Mouse (Mus musculus): ENCODE results near the gene Gm10719. TPM values are rescaled to one million over a fixed set of nuclear protein-coding genes. Genes with fewer than 3 reads are reported as not detected.
"Not testable (repeated sequence)": the region's sequence is repeated elsewhere in the genome, so short reads cannot be mapped to it uniquely, and the experiment has no call there.

Gene Gm10719
- total RNA-seq, 2 experiments from 2014 or later = 0.95 TPM; not detected in 1

DNA sequence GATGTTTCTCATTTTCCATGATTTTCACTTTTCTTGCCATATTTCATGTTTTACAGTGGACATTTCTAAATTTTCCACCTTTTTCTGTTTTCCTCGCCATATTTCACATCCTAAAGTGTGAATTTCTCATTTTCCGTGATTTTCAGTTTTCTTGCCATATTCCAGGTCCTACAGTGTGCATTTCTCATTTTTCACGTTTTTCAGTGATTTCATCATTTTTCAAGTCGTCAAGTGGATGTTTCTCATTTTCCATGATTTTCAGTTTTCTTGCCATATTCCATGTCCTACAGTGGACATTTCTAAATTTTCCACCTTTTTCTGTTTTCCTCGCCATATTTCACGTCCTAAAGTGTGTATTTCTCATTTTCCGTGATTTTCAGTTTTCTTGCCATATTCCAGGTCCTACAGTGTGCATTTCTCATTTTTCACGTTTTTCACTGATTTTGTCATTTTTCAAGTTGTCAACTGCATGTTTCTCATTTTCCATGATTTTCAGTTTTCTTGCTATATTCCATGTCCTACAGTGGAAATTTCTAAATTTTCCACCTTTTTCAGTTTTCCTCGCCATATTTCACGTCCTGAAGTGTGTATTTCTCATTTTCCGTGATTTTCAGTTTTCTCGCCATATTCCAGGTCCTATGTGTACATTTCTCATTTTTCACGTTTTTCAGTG lies 6.2 kb downstream of the Gm10719 start, which contains the start of gene Gm10718:
Gene Gm10718 (plus strand): TSS at position 236 of the 673 bp plus-strand sequence.
- not testable (repeated sequence) for H3K4me3 ChIP-seq, H3K27ac ChIP-seq
- peak; percentile 64 to 70 for DNase-seq (ENCODE audit: low spot score in 2 of 2)

DNA sequence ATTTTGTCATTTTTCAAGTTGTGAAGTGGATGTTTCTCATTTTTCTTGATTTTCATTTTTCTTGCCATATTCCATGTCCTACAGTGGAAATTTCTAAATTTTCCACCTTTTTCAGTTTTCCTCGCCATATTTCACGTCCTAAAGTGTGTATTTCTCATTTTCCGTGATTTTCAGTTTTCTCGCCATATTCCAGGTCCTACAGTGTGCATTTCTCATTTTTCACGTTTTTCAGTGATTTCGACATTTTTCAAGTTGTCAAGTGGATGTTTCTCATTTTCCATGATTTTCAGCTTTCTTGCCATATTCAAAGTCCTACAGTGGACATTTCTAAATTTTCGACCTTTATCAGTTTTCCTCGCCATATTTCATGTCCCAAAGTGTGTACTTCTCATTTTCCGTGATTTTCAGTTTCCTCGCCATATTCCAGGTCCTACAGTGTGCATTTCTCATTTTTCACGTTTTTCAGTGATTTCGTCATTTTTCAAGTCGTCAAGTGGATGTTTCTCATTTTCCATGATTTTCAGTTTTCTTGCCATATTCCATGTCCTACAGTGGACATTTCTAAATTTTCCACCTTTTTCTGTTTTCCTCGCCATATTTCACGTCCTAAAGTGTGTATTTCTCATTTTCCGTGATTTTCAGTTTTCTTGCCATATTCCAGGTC lies 6.9 kb downstream of the Gm10719 start:
- H3K27ac ChIP-seq, H3K4me3 ChIP-seq: not testable (repeated sequence)
- peak; percentile 99 to 100 for DNase-seq (ENCODE audit: low spot score in 2 of 2)

DNA sequence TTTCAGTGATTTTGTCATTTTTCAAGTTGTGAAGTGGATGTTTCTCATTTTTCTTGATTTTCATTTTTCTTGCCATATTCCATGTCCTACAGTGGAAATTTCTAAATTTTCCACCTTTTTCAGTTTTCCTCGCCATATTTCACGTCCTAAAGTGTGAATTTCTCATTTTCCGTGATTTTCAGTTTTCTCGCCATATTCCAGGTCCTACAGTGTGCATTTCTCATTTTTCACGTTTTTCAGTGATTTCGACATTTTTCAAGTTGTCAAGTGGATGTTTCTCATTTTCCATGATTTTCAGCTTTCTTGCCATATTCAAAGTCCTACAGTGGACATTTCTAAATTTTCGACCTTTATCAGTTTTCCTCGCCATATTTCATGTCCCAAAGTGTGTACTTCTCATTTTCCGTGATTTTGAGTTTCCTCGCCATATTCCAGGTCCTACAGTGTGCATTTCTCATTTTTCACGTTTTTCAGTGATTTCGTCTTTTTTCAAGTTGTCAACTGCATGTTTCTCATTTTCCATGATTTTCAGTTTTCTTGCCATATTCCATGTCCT lies 7.8 kb downstream of the Gm10719 start, which contains the start of gene Gm10717:
Gene Gm10717 (plus strand): TSS at position 506 of the 556 bp plus-strand sequence.
- peak; percentile 72 to 78 for DNase-seq (ENCODE audit: low spot score in 2 of 2)
- H3K4me3 ChIP-seq = not testable (repeated sequence)

GRCm38 (mm10) chr9:3025653-3026052 lies 8.4 kb downstream of the Gm10719 start:
- DNase-seq (ENCODE audit: low spot score in 2 of 2) = peak; percentile 77 to 85
- not testable (repeated sequence) for H3K27ac ChIP-seq, H3K4me3 ChIP-seq

More for the DNA sequence above, 7.8 kb downstream of the Gm10719 start, which contains the start of gene Gm10717:
- not testable (repeated sequence) for H3K27ac ChIP-seq

DNA sequence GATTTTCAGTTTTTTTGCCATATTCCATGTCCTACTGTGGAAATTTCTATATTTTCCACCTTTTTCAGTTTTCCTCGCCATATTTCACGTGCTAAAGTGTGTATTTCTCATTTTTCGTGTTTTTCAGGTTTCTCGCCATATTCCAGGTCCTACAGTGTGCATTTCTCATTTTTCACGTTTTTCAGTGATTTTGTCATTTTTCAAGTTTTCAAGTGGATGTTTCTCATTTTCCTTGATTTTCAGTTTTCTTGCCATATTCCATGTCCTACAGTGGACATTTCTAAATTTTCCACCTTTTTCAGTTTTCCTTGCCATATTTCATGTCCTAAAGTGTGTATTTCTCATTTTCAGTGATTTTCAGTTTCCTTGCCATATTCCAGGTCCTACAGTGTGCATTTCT lies 8.9 kb downstream of the Gm10719 start:
- DNase-seq (ENCODE audit: low spot score in 2 of 2); H3K4me3 ChIP-seq: not testable (repeated sequence)

GRCm38 (mm10) chr9:3026741-3027140 lies 9.5 kb downstream of the Gm10719 start:
- not testable (repeated sequence) for H3K4me3 ChIP-seq; H3K27ac ChIP-seq; DNase-seq (ENCODE audit: low spot score in 2 of 2)

More for the DNA sequence above, 8.9 kb downstream of the Gm10719 start:
- H3K27ac ChIP-seq = not testable (repeated sequence)

DNA sequence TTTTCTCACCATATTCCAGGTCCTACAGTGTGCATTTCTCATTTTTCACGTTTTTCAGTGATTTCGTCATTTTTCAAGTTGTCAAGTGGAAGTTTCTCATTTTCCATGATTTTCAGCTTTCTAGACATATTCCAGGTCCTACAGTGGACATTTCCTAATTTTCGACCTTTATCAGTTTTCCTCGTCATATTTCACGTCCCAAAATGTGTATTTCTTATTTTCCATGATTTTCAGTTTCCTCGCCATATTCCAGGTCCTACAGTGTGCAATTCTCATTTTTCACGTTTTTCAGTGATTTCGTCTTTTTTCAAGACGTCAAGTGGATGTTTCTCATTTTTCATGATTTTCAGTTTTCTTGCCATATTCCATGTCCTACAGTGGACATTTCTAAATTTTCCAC lies 10.0 kb downstream of the Gm10719 start:
- H3K27ac ChIP-seq; H3K4me3 ChIP-seq; DNase-seq (ENCODE audit: low spot score in 2 of 2): not testable (repeated sequence)

DNA sequence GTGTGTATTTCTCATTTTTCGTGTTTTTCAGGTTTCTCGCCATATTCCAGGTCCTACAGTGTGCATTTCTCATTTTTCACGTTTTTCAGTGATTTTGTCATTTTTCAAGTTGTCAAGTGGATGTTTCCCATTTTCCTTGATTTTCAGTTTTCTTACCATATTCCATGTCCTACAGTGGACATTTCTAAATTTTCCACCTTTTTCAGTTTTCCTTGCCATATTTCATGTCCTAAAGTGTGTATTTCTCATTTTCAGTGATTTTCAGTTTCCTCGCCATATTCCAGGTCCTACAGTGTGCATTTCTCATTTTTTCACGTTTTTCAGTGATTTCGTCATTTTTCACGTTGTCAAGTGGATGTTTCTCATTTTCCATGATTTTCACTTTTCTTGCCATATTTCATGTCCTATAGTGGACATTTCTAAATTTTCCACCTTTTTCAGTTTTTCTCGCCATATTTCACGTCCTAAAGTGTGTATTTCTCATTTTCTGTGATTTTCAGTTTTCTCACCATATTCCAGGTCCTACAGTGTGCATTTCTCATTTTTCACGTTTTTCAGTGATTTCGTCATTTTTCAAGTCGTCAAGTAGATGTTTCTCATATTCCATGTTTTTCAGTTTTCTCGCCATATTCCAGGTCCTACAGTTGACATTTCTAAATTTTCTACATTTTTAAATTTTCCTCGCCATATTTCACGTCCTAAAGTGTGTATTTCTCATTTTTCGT lies 12.2 kb downstream of the Gm10719 start:
- DNase-seq (ENCODE audit: low spot score in 2 of 2) = peak; percentile 58 to 70
- not testable (repeated sequence) for H3K27ac ChIP-seq, H3K4me3 ChIP-seq

DNA sequence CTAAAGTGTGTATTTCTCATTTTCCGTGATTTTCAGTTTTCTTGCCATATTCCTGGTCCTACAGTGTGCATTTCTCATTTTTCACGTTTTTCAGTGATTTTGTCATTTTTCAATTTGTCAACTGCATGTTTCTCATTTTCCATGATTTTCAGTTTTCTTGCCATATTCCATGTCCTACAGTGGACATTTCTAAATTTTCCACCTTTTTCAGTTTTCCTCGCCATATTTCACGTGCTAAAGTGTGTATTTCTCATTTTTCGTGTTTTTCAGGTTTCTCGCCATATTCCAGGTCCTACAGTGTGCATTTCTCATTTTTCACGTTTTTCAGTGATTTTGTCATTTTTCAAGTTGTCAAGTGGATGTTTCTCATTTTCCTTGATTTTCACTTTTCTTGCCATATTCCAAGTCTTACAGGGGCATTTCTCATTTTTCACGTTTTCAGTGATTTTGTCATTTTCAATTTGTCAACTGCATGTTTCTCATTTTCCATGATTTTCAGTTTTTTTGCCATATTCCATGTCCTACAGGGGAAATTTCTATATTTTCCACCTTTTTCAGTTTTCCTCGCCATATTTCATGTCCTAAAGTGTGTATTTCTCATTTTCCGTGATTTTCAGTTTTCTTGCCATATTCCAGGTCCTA lies 13.6 kb downstream of the Gm10719 start:
- not testable (repeated sequence) for DNase-seq (ENCODE audit: low spot score in 2 of 2); H3K4me3 ChIP-seq; H3K27ac ChIP-seq

GRCm38 (mm10) chr9:3034299-3034698 lies 17.1 kb downstream of the Gm10719 start, which contains the start of gene Gm17535:
Gm17535 (plus strand) TSS chr9:3034599.
- not testable (repeated sequence) for H3K27ac ChIP-seq; DNase-seq (ENCODE audit: low spot score in 2 of 2); H3K4me3 ChIP-seq

GRCm38 (mm10) chr9:3036577-3036976 lies 19.4 kb downstream of the Gm10719 start, which contains the start of gene Gm10715:
Gm10715 (plus strand) TSS chr9:3036877.
- H3K4me3 ChIP-seq; DNase-seq (ENCODE audit: low spot score in 2 of 2); H3K27ac ChIP-seq: not testable (repeated sequence)

GRCm38 (mm10) chr9:3038161-3038560 lies 21.0 kb downstream of the Gm10719 start:
- not testable (repeated sequence) for DNase-seq (ENCODE audit: low spot score in 2 of 2); H3K4me3 ChIP-seq; H3K27ac ChIP-seq

Small RNAs within 50 kb of the gene (microRNA-seq; reads per million reads assigned to microRNA genes)
- 0 reads per million in 2 experiments for gene Mir101c

Other genes with a start within 250 kb of the Gm10719 start
- gene Gm10722, start 16.5 kb upstream of the Gm10719 start, total RNA-seq (2021) = not detected
- gene Gm11168, start 14.1 kb upstream of the Gm10719 start, total RNA-seq (2021) = not detected
- under 1 TPM in 1 of 2 experiments, not detected in 1; 0.56 TPM for gene Gm10721, start 4.3 kb upstream of the Gm10719 start, total RNA-seq (2021)
- not detected for gene Gm10720, start 1.8 kb upstream of the Gm10719 start, total RNA-seq (2021)
- 1 to 10 TPM in 1 of 2 experiments, not detected in 1; 1.2 TPM for gene Gm10718, start 6.1 kb downstream of the Gm10719 start, total RNA-seq (2021)
- not detected for gene Gm10717, start 8.0 kb downstream of the Gm10719 start, total RNA-seq (2021)
- not detected for gene Gm17535, start 17.2 kb downstream of the Gm10719 start, total RNA-seq (2021)
- not detected for gene Gm10715, start 19.5 kb downstream of the Gm10719 start, total RNA-seq (2021)